Mouse (Mus musculus) monocyte, adult 2 months (primary cell): Measurements from ENCODE around the gene Secisbp2.

ENCODE experiments used
- DNase-seq, 2 experiments: peaks; one replicate each; pipeline ENCODE4 v3.0.0; 2022; ENCODE audit warnings: low spot score in 2 of 2, low read depth in 1 of 2

The Secisbp2 gene

GRCm38 (mm10) chr13:51681076-51681475, 29.6 kb downstream of the Secisbp2 start:
- DNase-seq = no peak

DNA sequence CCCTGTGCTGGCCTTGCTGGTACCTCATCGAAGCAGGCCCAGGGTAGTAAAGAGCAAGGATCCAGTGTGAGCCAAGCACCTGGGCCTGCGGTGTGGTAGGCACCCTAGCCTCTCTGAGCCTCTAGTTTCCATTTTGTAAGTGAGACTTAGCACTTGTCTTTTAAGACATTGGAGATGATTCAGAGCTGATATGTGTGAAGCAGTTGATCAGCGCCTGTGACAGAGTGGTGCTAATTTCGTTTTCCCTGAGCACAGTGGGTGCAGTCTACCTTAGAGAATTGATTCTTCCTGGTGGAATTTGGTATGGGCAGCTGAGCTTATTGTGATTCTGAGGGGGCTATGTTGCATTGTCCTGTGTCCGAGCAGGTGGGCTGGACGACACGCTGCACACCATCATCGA, 30.1 kb downstream of the Secisbp2 start:
- DNase-seq = no peak

GRCm38 (mm10) chr13:51685290-51685966, 33.9 kb downstream of the Secisbp2 start:
- DNase-seq = no peak

- no peak for DNase-seq
Observed at GRCm38 (mm10) chr13:51686966-51687365, 35.5 kb downstream of the Secisbp2 start.

GRCm38 (mm10) chr13:51688688-51689087, 37.2 kb downstream of the Secisbp2 start:
- DNase-seq = no peak

DNA sequence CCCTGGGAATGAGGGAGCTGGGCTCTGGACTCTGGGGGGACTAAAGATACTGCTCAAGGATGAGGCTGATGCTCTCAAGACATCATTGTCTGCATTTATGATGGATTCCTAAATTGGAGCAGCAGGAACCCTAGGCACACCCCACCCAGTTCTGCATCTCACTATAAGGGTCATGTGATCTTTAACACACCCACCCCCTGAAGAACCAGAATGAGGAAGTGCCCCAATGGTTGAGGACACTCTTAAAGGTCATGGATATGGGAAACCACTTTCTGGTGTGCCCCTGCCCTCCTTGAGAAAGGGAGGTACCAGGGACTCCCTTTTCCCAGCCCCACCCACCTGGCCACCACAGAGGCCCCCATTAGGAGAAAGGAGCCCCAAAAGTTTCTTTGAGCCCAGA, 45.0 kb downstream of the Secisbp2 start:
- DNase-seq = no peak

- no peak for DNase-seq
Observed at GRCm38 (mm10) chr13:51697455-51697854, 46.0 kb downstream of the Secisbp2 start.

- no peak for DNase-seq
Observed at GRCm38 (mm10) chr13:51697897-51698296, 46.4 kb downstream of the Secisbp2 start.

DNA sequence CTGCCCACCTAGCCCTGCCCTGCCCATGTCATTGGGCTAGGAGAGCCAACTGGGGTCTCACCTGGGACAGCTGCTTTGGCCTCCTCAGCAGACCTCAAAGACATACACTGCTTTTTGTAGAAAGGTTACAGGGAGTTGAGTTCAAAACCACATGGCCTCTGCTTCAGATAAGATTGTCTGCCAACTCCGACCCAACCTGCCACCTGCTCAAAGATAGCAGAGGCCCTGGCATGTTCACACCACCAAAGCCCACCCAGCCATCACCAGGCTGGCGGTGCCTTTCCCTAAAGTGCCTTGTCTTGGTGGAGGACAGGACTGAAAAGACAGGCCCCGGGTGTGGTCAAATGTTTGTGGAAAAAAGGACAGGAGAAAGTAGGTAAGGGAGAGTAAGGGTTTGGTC, 46.8 kb downstream of the Secisbp2 start:
- no peak for DNase-seq

GRCm38 (mm10) chr13:51703893-51704292, 52.4 kb downstream of the Secisbp2 start:
- no peak for DNase-seq

DNA sequence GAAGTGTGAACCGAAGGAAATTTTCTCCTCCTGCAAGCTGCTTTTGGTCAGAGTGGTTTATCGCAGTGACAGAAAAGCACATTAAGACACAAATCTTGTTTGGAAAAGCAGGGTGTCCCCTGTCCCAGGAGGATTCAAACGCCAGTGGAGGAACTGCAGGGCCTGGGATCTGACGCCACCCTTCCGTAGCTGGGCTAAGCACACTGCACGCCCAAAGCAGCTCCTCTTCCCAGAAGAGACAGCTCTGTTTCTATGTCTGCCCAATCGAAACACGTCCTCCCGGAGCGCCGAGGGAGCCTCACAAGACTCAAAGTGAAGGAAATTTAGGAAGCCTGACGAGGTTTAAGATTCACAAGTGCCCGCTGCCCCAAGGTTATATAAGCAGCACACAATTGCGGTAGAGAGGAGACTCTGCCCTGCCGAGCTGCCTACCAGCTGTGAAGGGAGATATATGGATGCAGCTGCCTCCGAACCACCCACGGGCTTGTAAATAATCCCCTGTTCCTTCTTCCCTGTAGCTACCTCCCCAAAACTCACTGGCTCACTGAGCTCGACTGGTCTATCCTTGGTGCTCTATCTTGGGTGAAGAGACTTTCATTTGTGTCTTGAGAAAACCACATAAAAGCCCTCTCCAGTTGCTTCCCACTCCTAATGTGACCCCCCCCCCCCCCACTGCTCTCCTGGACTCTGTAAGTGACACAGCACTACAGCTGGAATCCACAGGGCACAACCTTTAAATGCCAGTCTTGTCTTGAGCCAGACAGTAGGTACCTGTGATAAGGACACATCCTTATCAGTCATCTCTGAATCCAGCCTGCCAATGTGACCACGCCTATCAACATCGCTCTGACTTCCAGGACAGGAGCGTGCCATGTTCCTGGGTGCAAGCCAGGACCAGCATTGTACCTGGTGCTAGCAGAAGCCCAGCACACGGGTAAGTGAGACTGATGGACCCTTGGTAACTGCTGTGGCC, 54.7 kb downstream of the Secisbp2 start:
- no peak for DNase-seq

DNA sequence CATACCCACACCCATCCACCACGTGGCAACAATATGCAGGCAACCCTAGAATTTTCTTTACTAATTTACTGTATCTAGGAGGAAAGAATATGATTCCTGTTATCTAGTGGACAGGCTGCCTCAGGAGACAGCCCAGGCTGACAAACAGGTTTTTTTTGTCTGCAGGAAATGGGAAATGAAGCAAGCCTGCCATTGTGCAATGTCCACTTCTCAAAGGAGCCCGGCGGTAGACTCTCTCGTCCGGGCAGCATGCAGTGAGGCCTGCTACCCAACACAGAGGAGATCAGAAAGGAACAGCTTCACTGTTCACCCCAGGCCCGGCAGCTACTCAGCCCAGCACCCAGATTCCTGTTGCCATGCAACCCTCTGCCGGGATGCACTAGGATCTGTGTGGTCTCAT, 59.2 kb downstream of the Secisbp2 start:
- DNase-seq = peak; percentile 27 to 57

- DNase-seq = no peak
Observed at GRCm38 (mm10) chr13:51712022-51712421, 60.5 kb downstream of the Secisbp2 start.

DNA sequence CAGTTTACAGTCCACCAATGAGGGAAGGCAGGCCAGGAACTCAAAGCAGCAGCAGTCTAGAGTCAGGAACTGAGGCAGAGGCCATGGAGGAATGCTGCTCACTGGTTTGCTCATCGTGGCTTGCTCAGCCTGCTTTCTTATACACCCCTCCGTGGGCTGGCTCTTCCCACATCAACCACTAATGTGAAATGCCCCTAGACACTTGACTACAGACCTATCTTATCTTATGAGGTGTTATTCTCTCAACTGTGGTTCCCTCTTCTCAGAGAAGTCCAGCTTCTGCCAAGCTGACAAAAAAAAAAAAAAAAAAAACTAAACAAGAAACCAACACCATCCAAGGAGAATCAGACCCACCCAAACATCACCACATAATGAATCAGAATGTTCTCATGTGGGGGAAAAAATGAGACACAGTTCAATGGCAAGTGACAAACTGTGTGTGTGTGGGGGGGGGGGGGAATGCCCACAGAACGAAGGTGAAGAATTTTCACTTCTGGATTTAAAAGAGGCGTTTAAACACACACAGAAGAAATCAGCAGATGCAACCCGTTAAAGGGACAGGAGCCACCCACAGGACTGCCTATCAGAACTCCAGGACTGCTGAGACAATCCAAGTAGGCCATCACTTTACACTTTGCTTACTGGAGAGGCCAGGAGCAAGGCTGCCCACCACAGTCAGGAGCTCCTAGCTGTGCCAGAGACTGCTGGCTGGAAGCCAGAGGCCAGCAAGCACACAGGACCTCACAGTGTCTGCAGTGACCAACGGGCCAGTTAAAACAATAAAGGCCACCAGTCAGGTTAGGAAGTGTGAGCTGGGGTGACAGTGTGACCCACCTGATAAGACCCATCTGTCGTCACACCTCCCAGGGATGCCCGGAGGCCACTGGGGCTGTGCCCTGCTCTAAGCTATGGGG, 65.1 kb downstream of the Secisbp2 start:
- no peak for DNase-seq

DNA sequence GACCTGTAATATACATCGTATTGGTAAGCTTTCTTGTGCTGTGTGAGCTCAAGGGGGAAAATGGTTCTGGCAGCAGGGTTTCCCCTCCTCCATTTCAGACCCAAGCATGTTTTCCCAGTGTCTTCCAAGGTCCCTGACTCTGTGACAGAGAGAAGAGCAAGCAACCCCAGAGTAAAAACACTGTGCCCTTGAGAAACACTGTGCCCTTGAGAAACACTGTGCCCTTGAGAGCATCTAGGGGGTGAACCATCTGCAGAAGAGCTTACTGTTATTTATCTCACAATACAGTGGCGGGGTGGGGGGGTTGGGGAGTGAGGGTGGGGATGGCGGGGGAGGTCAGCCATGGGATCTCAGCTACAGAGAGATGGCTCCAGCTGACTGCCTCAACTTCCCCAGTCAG, 67.8 kb downstream of the Secisbp2 start:
- DNase-seq = no peak

- DNase-seq = no peak
Observed at GRCm38 (mm10) chr13:51720556-51720955, 69.1 kb downstream of the Secisbp2 start.

DNA sequence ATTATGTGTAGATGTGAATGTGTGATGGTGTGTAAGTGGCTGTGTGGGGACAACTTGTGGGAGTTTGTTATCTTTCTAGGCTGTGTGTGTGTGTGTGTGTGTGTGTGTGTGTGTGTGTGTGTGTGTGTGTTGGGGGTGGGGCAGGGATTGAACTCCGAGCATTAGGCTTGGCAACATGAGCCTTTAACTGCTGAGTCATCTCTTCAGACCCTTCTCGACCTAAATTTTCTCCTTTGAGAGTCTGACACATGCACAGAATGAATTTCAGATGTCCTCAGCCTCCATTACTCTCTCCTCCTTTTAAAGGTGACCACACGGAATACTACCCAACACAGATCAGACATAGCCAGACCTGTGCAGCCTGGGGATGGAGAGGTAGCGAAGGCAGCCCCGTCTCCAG, 71.6 kb downstream of the Secisbp2 start:
- DNase-seq = no peak

GRCm38 (mm10) chr13:51724566-51724965, 73.1 kb downstream of the Secisbp2 start:
- no peak for DNase-seq

DNA sequence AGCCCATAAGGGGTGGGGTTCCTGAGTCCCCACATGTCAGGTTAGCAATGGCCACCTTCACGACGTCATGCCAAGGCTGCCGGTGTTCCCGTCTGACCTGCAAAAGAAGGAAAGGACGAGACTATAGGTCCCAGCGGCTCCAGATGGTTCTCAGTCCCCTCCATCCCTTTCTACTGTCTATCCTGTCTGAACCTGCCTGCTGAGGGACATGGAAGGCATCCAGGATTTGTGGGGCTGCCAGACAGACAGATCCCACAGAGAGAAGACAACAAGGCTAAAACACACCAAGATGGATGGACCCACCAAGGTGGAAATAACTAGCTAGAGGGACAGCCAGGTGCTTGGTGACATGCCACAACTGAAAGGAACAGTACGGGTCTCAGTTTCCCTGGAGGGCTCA, 73.9 kb downstream of the Secisbp2 start:
- no peak for DNase-seq

GRCm38 (mm10) chr13:51725926-51726574, 74.6 kb downstream of the Secisbp2 start:
- DNase-seq = no peak

DNA sequence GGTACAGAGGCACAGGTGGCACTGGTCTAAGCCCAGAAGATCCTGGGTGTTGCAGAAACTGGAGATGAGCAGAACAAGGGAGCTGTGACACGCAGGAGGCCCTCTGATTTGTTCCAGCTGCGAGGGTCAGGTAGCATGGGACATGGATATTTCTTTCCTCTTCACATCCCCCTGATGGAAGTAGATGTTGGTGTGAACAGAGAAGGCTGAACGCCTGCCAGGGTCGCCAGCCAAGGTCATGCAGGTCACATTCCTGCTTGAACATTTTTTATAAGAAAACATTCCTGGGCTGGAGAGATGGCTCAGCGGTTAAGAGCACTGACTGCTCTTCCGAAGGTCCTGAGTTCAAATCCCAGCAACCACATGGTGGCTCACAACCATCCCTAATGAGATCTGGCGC, 75.9 kb downstream of the Secisbp2 start:
- DNase-seq = no peak
